Mouse (Mus musculus) mammary gland, adult 2 months (tissue): ENCODE data around the gene Bdh1. TPM values are rescaled to one million over a fixed set of nuclear protein-coding genes. Genes with fewer than 3 reads are reported as not detected.

Experiments
- polyA plus RNA-seq: library from polyadenylated mRNA; depleted of rRNA; stranded (reverse); fragments of >200 nt; gene quantifications from 2 replicates; pipeline ENCODE4 v1.2.3, GENCODE M21; 2012; ENCODE audit warnings: low replicate concordance; rRNA removed

The Bdh1 gene
- polyA plus RNA-seq = 5.7 and 13.5 TPM in 2 replicates

GRCm38 (mm10) chr16:31422000-31422399 is at the start of gene Bdh1:
Gene Bdh1, plus strand, starts transcription at chr16:31422280.

Other genes with a start within 250 kb of the Bdh1 start
- 14.6 and 25.7 TPM in 2 replicates for gene Acap2, start 221.0 kb upstream of the Bdh1 start, polyA plus RNA-seq
- gene Ppp1r2, start 147.0 kb upstream of the Bdh1 start, polyA plus RNA-seq = 29.0 and 70.4 TPM in 2 replicates
- 23.4 and 45.4 TPM in 2 replicates for gene Apod, start 107.5 kb upstream of the Bdh1 start, polyA plus RNA-seq
- gene Dlg1, start 241.2 kb downstream of the Bdh1 start, polyA plus RNA-seq = 8.0 and 17.6 TPM in 2 replicates